ENCODE assay signal across 9 mouse cellular contexts in genomic region chr2:29603930-29604329, GRCm38 (mm10). TPM values are rescaled to one million over a fixed set of nuclear protein-coding genes. Genes with fewer than 3 reads are reported as not detected.
A peak's percentile ranks its signal among the peaks of the same experiment; 100 is the strongest.
DNase-seq lines count a peak whose midpoint lies in the region; ATAC-seq and TF ChIP-seq lines count a peak whose summit lies in the region.
"Had no signal": no experiment of that assay in that cellular context is flagged by ENCODE, and none has a peak within 500 bp of the region (broad histone marks: within the 10 kb centered on the region; RNA-seq: fewer than 3 reads in every experiment).

No protein-coding gene starts in this region.

- H3K9ac ChIP-seq in intestine, embryonic 14.5 days (ENCODE audit: low read length) = no peak overlapping the region
- H3K9ac ChIP-seq in intestine, embryonic 15.5 days = no peak overlapping the region
- H3K9ac ChIP-seq: neural tube, embryonic 13.5 days had no signal

- peak; percentile 89 for TF ChIP-seq CTCF in embryonic fibroblast, embryonic 13.5 days (IDR thresholded peaks at IDR 0.05; ENCODE audit: borderline replicate concordance, insufficient read depth, low read length)
- peak; percentile 88 for TF ChIP-seq CTCF in thymus, adult 2 months (IDR thresholded peaks at IDR 0.05; ENCODE audit: borderline replicate concordance, control insufficient read depth, extremely low read depth, insufficient read depth, low read length, poor library complexity)

- no peak overlapping the region for H3K4me2 ChIP-seq in intestine, embryonic 14.5 days (ENCODE audit: low read length)
- no peak overlapping the region for H3K4me2 ChIP-seq in intestine, embryonic 15.5 days (replicated peaks)
- H3K4me2 ChIP-seq: neural tube, embryonic 13.5 days had no signal

- no peak overlapping the region for H3K27ac ChIP-seq in intestine, embryonic 14.5 days (ENCODE audit: low read depth)
- no peak overlapping the region for H3K27ac ChIP-seq in intestine, embryonic 15.5 days
- no peak overlapping the region for H3K27ac ChIP-seq in embryonic fibroblast, embryonic 13.5 days (ENCODE audit: insufficient read depth, low read length)
- no peak overlapping the region for H3K27ac ChIP-seq in thymus, adult 2 months (ENCODE audit: control insufficient read depth, insufficient read depth, low read length)
- H3K27ac ChIP-seq: neural tube, embryonic 13.5 days had no signal

- peak; percentile 94 for DNase-seq in intestine, embryonic 14.5 days (ENCODE audit: low spot score)
- DNase-seq in adrenal gland, postnatal 10 days = peak; percentile 91
- DNase-seq in heart, postnatal 4 days = peak; percentile 92
- peak; percentile 63 to 67 for DNase-seq in left cerebral cortex, postnatal 25 days (ENCODE audit: low spot score in 2 of 2)
- peak; percentile 57 to 65 for DNase-seq in natural killer cell, adult 2 months (ENCODE audit: low spot score in 2 of 2)
- peak; percentile 61 for DNase-seq in thymus, adult 2 months

- no peaks in the 10 kb centered on the region for H3K4me1 ChIP-seq in intestine, embryonic 14.5 days (replicated peaks; ENCODE audit: control insufficient read depth, insufficient read depth, low read length)
- 0 out of 2 replicates have a peak, but pooled peaks cover 2% of the 10 kb centered on the region for H3K4me1 ChIP-seq in intestine, embryonic 15.5 days (replicated peaks)
- no peaks in the 10 kb centered on the region for H3K4me1 ChIP-seq in embryonic fibroblast, embryonic 13.5 days (ENCODE audit: control insufficient read depth, insufficient read depth, low read length)
- H3K4me1 ChIP-seq in thymus, adult 2 months (replicated peaks; ENCODE audit: control insufficient read depth, insufficient read depth, low read length) = peaks cover 2% of the 10 kb centered on the region; the same call in 1 of the 2 replicates

- intact Hi-C loops in left cerebral cortex, postnatal 25 days (cut with DNase I) = loop anchor here (5.0 kb wide), 1 partner anchor 402 kb away; no protein-coding TSS in a partner anchor

- 0 out of 2 replicates have a peak, but pooled peaks have one; percentile 36 for ATAC-seq in intestine, embryonic 14.5 days (replicated peaks; ENCODE audit: low FRiP score, low TSS enrichment, low read depth)
- ATAC-seq in intestine, embryonic 15.5 days = no peak

- WGBS in intestine, embryonic 14.5 days = 2% methylated on average over 3 of the region's 3 CpGs
- 1% methylated on average over 3 of the region's 3 CpGs for WGBS in intestine, embryonic 15.5 days
- 1% methylated on average over 3 of the region's 3 CpGs for WGBS in thymus, adult 2 months

- no peak for TF ChIP-seq POLR2A in embryonic fibroblast, embryonic 13.5 days (IDR thresholded peaks at IDR 0.05; ENCODE audit: low read depth, low read length)
- TF ChIP-seq POLR2A in thymus, adult 2 months (IDR thresholded peaks at IDR 0.05; ENCODE audit: control insufficient read depth, extremely low read depth, insufficient read depth, low read length, poor library complexity) = no peak

- H3K36me3 ChIP-seq in intestine, embryonic 14.5 days (ENCODE audit: control insufficient read depth, insufficient read depth, low read length) = no peaks in the 10 kb centered on the region
- H3K36me3 ChIP-seq in intestine, embryonic 15.5 days = no peaks in the 10 kb centered on the region
- H3K36me3 ChIP-seq in thymus, adult 2 months (ENCODE audit: control insufficient read depth, insufficient read depth, low read length) = no peaks in the 10 kb centered on the region
- H3K36me3 ChIP-seq: neural tube, embryonic 13.5 days had no signal

- H3K4me3 ChIP-seq in intestine, embryonic 14.5 days (ENCODE audit: low read depth, low read length) = no peak overlapping the region
- no peak overlapping the region for H3K4me3 ChIP-seq in intestine, embryonic 15.5 days (replicated peaks)
- no peak overlapping the region for H3K4me3 ChIP-seq in embryonic fibroblast, embryonic 13.5 days (ENCODE audit: insufficient read depth, low read length)
- H3K4me3 ChIP-seq in thymus, adult 2 months (ENCODE audit: control insufficient read depth, insufficient read depth, low read length) = no peak overlapping the region
- H3K4me3 ChIP-seq: neural tube, embryonic 13.5 days had no signal

- H3K9me3 ChIP-seq in intestine, embryonic 14.5 days (ENCODE audit: control insufficient read depth, low read length) = no peaks in the 10 kb centered on the region
- no peaks in the 10 kb centered on the region for H3K9me3 ChIP-seq in intestine, embryonic 15.5 days
- H3K9me3 ChIP-seq: neural tube, embryonic 13.5 days had no signal

- no peaks in the 10 kb centered on the region for H3K27me3 ChIP-seq in intestine, embryonic 14.5 days (replicated peaks; ENCODE audit: control insufficient read depth, insufficient read depth, low read length)
- no peaks in the 10 kb centered on the region for H3K27me3 ChIP-seq in intestine, embryonic 15.5 days (replicated peaks)
- H3K27me3 ChIP-seq in thymus, adult 2 months (ENCODE audit: control insufficient read depth, insufficient read depth, low read length) = no peaks in the 10 kb centered on the region

RNA-seq across cellular contexts. Expression of gene Rapgef1, which starts 15.6 kb away (rescaled TPM):
- polyA plus RNA-seq in intestine, embryonic 14.5 days (2014; fragmentation: Nextera tagmentation; extraction: Ambion mirVana) = 15.1 and 15.7 TPM in 2 replicates
- 11.8 and 12.3 TPM in 2 replicates for polyA plus RNA-seq in intestine, embryonic 15.5 days (2015; fragmentation: Nextera tagmentation; extraction: Ambion mirVana)
- total RNA-seq in adrenal gland, postnatal 10 days (2021) = 10 to 100 TPM; 58.5 to 66.5 TPM
- polyA plus RNA-seq in embryonic fibroblast, embryonic 13.5 days (2011; ENCODE audit: insufficient read length, low read depth, missing spikeins) = 43.1 and 47.4 TPM in 2 replicates
- total RNA-seq in heart, postnatal 4 days (2021) = 10 to 100 TPM; 96.3 to 98.4 TPM
- 100 to 1,000 TPM; 110 TPM for total RNA-seq in left cerebral cortex, postnatal 25 days (2021)
- polyA plus RNA-seq in thymus, adult 2 months (2012; rRNA removed) = 132 and 143 TPM in 2 replicates
